Mouse (Mus musculus): Measurements from ENCODE around the gene Fbxw21. TPM values are rescaled to one million over a fixed set of nuclear protein-coding genes. Genes with fewer than 3 reads are reported as not detected.
"Not testable (repeated sequence)": the region's sequence is repeated elsewhere in the genome, so short reads cannot be mapped to it uniquely, and the experiment has no call there.

The Fbxw21 gene
- not detected in 2 replicates for polyA plus RNA-seq (2014; fragmentation: Nextera tagmentation; extraction: Ambion mirVana)

DNA sequence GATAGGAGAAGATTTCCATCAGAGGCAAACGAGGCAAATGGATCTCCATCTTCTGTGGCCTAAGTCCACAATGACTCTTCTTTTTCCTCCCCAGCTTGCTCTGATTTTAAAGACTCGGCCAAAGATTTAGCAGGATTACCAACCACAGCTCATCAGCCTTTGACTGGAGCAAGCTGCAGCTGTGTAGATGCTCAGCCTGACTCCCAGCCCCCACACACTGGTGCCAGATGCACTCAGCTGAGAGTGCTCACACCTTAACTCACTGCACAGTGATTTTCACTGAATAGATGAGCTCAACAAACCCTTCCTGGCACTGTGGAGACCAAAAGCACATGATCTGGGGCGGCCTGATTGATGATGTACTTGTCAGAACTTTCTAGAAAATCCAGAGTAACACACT lies at the start of gene Fbxw21:
TSS of gene Fbxw21 (minus strand) at position 101 of the 400 bp plus-strand sequence.
- WGBS, result 59% methylated on average over 3 of the region's 3 CpGs
- Histone ChIP-seq H3K9ac (ENCODE audit: low read length) (no peak within 1 kb of the TSS), H3K27me3 (ENCODE audit: control insufficient read depth, insufficient read depth, low read length) (no peaks in the 10 kb centered on the region), H3K9me3 (ENCODE audit: control insufficient read depth, low read length) (no peaks in the 10 kb centered on the region), H3K4me2 (ENCODE audit: low read length) (no peak within 1 kb of the TSS), H3K27ac (replicated peaks in 1 of 2; ENCODE audit: control insufficient read depth in 1 of 2, insufficient read depth in 1 of 2, low read depth in 2 of 2, low read length in 2 of 2) (no peak within 1 kb of the TSS), H3K4me1 (ENCODE audit: control insufficient read depth in 2 of 2, insufficient read depth in 2 of 2, low read length in 2 of 2) (no peaks in the 10 kb centered on the region), H3K36me3 (ENCODE audit: control insufficient read depth, insufficient read depth, low read length) (no peaks in the 10 kb centered on the region), H3K4me3 (ENCODE audit: control insufficient read depth in 1 of 2, insufficient read depth in 1 of 2, low read depth in 1 of 2, low read length in 2 of 2) (no peak within 1 kb of the TSS)
- no peak for ATAC-seq (ENCODE audit: insufficient number of reproducible peaks, insufficient read depth, low FRiP score, low read depth)

DNA sequence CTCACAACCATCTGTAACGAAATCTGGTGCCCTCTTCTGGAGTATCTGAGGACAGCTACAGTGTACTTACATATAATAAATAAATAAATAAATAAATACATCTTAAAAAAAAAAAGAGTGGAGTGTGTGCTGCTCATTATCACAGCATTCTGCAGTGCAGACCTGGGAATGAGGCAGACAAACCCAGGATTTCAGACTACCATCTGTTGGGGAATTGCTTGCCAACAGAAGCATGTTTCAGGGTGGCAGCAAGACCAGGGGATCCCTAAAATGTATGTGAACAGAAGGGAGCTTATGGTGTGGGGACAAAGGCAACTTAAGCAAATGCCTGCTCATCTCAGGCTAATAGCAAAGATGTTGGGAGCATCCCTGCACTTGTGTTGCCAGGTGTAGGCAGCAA lies 39.5 kb upstream of the Fbxw21 start:
- WGBS, result 75% methylated on average over 1 of the region's 1 CpGs

DNA sequence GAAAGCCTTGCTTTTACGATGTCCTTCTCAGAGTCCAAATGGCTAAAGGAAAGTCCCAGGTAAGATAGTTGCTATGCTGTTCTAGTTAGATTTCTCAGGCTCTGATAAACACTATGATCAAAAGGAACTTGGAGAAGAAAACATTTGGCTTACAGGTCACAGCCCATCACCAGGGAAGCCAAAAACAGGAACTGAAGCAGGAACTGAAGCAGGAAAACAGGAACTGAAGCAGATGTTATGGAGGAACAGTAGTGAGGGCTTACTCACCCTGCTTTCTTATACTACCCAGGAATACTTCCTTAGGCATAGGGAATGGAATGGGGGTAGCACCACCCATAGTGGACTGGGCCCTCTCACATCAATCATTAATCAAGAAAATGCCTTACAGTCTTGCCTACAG lies 38.5 kb upstream of the Fbxw21 start:
- H3K27ac ChIP-seq (replicated peaks in 1 of 2; ENCODE audit: control insufficient read depth in 1 of 2, insufficient read depth in 1 of 2, low read depth in 2 of 2, low read length in 2 of 2), result no peak overlapping the region
- no peaks in the 10 kb centered on the region for H3K27me3 ChIP-seq (ENCODE audit: control insufficient read depth, insufficient read depth, low read length)
- H3K4me1 ChIP-seq (ENCODE audit: control insufficient read depth in 2 of 2, insufficient read depth in 2 of 2, low read length in 2 of 2), result no peaks in the 10 kb centered on the region
- no peaks in the 10 kb centered on the region for H3K36me3 ChIP-seq (ENCODE audit: control insufficient read depth, insufficient read depth, low read length)
- H3K9me3 ChIP-seq (ENCODE audit: control insufficient read depth, low read length), result no peaks in the 10 kb centered on the region
- H3K4me3 ChIP-seq (ENCODE audit: control insufficient read depth in 1 of 2, insufficient read depth in 1 of 2, low read depth in 1 of 2, low read length in 2 of 2), result no peak overlapping the region
- ATAC-seq (ENCODE audit: insufficient number of reproducible peaks, insufficient read depth, low FRiP score, low read depth), result no peak
- WGBS, result 79% methylated on average over 1 of the region's 1 CpGs
- no peak overlapping the region for H3K9ac ChIP-seq (ENCODE audit: low read length)
- no peak overlapping the region for H3K4me2 ChIP-seq (ENCODE audit: low read length)

More for the DNA sequence above, 39.5 kb upstream of the Fbxw21 start:
- not testable (repeated sequence) for ATAC-seq (ENCODE audit: insufficient number of reproducible peaks, insufficient read depth, low FRiP score, low read depth); H3K36me3 ChIP-seq (ENCODE audit: control insufficient read depth, insufficient read depth, low read length); H3K27ac ChIP-seq (replicated peaks in 1 of 2; ENCODE audit: control insufficient read depth in 1 of 2, insufficient read depth in 1 of 2, low read depth in 2 of 2, low read length in 2 of 2); H3K4me3 ChIP-seq (ENCODE audit: control insufficient read depth in 1 of 2, insufficient read depth in 1 of 2, low read depth in 1 of 2, low read length in 2 of 2); H3K9me3 ChIP-seq (ENCODE audit: control insufficient read depth, low read length); H3K27me3 ChIP-seq (ENCODE audit: control insufficient read depth, insufficient read depth, low read length); H3K4me1 ChIP-seq (ENCODE audit: control insufficient read depth in 2 of 2, insufficient read depth in 2 of 2, low read length in 2 of 2); H3K4me2 ChIP-seq (ENCODE audit: low read length); H3K9ac ChIP-seq (ENCODE audit: low read length)

DNA sequence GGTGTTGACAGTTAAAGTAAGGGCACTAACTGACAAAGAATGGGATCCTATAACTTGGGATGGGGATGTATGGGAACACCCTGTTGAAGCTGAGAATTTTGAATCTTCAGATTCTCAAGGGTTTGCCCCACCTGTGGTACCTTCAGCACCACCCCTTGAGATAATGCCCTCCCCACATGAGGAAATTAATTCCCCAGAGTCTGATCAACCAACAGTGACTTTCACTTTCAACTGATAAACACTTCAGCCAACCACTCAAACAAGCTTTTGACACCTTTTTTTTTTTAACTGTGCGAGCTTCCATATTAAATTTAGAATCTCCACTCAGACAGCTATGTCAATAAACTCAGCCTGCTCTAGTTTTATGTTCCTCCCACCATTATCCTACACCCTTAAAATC lies 37.5 kb upstream of the Fbxw21 start:
- Histone ChIP-seq H3K36me3 (ENCODE audit: control insufficient read depth, insufficient read depth, low read length) (no peaks in the 10 kb centered on the region), H3K27me3 (ENCODE audit: control insufficient read depth, insufficient read depth, low read length) (no peaks in the 10 kb centered on the region), H3K9me3 (ENCODE audit: control insufficient read depth, low read length) (no peaks in the 10 kb centered on the region), H3K27ac (replicated peaks in 1 of 2; ENCODE audit: control insufficient read depth in 1 of 2, insufficient read depth in 1 of 2, low read depth in 2 of 2, low read length in 2 of 2) (no peak overlapping the region), H3K4me1 (ENCODE audit: control insufficient read depth in 2 of 2, insufficient read depth in 2 of 2, low read length in 2 of 2) (no peaks in the 10 kb centered on the region), H3K4me2 (ENCODE audit: low read length) (no peak overlapping the region), H3K4me3 (ENCODE audit: control insufficient read depth in 1 of 2, insufficient read depth in 1 of 2, low read depth in 1 of 2, low read length in 2 of 2) (no peak overlapping the region), H3K9ac (ENCODE audit: low read length) (no peak overlapping the region)
- 24% methylated on average over 1 of the region's 1 CpGs for WGBS
- ATAC-seq (ENCODE audit: insufficient number of reproducible peaks, insufficient read depth, low FRiP score, low read depth), result no peak

DNA sequence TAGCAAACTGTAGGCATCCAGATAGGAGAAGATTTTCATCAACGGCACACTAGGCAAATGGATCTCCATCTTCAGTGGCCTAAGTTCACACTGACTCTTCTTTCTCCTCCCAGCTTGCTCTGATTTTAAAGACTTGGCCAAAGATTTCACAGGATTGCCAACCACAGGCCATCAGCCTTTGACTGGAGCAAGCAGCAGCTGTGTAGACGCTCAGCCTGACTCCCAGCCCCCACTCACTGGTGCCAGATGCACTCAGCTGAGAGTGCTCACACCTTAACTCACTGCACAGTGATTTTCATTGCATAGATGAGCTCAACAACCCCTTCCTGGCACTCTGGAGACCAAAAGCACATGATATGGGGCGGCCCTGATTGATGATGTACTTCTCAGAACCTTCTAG lies 34.0 kb upstream of the Fbxw21 start, which contains the start of gene Fbxw13:
TSS of gene Fbxw13 (minus strand) at position 101 of the 400 bp plus-strand sequence.
- H3K9ac ChIP-seq (ENCODE audit: low read length); H3K4me2 ChIP-seq (ENCODE audit: low read length); H3K36me3 ChIP-seq (ENCODE audit: control insufficient read depth, insufficient read depth, low read length); H3K27ac ChIP-seq (replicated peaks in 1 of 2; ENCODE audit: control insufficient read depth in 1 of 2, insufficient read depth in 1 of 2, low read depth in 2 of 2, low read length in 2 of 2); ATAC-seq (ENCODE audit: insufficient number of reproducible peaks, insufficient read depth, low FRiP score, low read depth); H3K4me1 ChIP-seq (ENCODE audit: control insufficient read depth in 2 of 2, insufficient read depth in 2 of 2, low read length in 2 of 2); H3K27me3 ChIP-seq (ENCODE audit: control insufficient read depth, insufficient read depth, low read length); H3K9me3 ChIP-seq (ENCODE audit: control insufficient read depth, low read length); H3K4me3 ChIP-seq (ENCODE audit: control insufficient read depth in 1 of 2, insufficient read depth in 1 of 2, low read depth in 1 of 2, low read length in 2 of 2): not testable (repeated sequence)
- 68% methylated on average over 3 of the region's 3 CpGs for WGBS

DNA sequence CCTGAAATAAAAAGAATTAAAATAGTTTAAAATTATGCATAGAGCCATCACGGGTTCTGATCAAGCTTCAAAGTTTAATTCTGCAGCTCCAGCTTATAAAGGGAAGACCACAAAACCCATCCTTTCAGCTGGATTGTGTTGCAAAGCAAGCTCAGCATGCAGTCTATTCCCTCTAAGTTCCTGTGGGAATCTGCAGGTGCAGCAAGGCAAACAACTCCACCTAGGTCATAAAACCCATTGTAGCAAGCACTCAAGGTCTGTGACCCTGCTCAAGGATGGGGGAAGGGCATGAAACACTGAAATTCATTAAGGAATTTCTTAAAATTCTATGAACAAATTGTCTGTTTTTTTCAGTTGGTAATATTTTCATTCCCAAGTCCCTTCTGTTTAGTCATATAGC lies 15.4 kb upstream of the Fbxw21 start:
- ATAC-seq (ENCODE audit: insufficient number of reproducible peaks, insufficient read depth, low FRiP score, low read depth), result no peak

DNA sequence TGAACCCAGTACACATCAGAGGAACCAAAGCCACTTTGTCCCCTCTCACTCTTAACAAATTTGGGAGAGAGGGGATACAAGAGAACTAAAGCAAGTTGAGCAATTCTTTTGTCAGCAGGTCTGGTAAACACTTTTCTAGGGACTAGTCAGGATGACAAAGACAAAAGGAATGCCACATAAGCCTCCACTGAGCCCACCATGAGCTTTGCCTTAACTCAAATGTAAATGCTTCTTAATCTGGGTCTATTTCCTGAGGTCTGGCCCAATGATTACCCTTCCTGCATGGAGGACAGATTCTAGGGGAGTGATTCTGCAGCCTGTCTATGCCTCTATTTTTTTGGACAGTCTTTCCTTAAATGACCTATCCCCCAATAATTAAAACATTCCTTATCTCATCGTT lies 14.5 kb upstream of the Fbxw21 start:
- no peaks in the 10 kb centered on the region for H3K9me3 ChIP-seq (ENCODE audit: control insufficient read depth, low read length)
- no peak for ATAC-seq (ENCODE audit: insufficient number of reproducible peaks, insufficient read depth, low FRiP score, low read depth)
- no peak overlapping the region for H3K9ac ChIP-seq (ENCODE audit: low read length)
- H3K4me2 ChIP-seq (ENCODE audit: low read length), result no peak overlapping the region
- no peak overlapping the region for H3K4me3 ChIP-seq (ENCODE audit: control insufficient read depth in 1 of 2, insufficient read depth in 1 of 2, low read depth in 1 of 2, low read length in 2 of 2)
- WGBS, result 72% methylated on average over 1 of the region's 1 CpGs
- H3K36me3 ChIP-seq (ENCODE audit: control insufficient read depth, insufficient read depth, low read length), result no peaks in the 10 kb centered on the region
- no peak overlapping the region for H3K27ac ChIP-seq (replicated peaks in 1 of 2; ENCODE audit: control insufficient read depth in 1 of 2, insufficient read depth in 1 of 2, low read depth in 2 of 2, low read length in 2 of 2)
- H3K27me3 ChIP-seq (ENCODE audit: control insufficient read depth, insufficient read depth, low read length), result no peaks in the 10 kb centered on the region
- H3K4me1 ChIP-seq (ENCODE audit: control insufficient read depth in 2 of 2, insufficient read depth in 2 of 2, low read length in 2 of 2), result no peaks in the 10 kb centered on the region

More for the DNA sequence above, 15.4 kb upstream of the Fbxw21 start:
- H3K4me2 ChIP-seq (ENCODE audit: low read length), result no peak overlapping the region
- H3K4me3 ChIP-seq (ENCODE audit: control insufficient read depth in 1 of 2, insufficient read depth in 1 of 2, low read depth in 1 of 2, low read length in 2 of 2), result no peak overlapping the region
- H3K4me1 ChIP-seq (ENCODE audit: control insufficient read depth in 2 of 2, insufficient read depth in 2 of 2, low read length in 2 of 2), result no peaks in the 10 kb centered on the region
- H3K27ac ChIP-seq (replicated peaks in 1 of 2; ENCODE audit: control insufficient read depth in 1 of 2, insufficient read depth in 1 of 2, low read depth in 2 of 2, low read length in 2 of 2), result no peak overlapping the region
- no peaks in the 10 kb centered on the region for H3K9me3 ChIP-seq (ENCODE audit: control insufficient read depth, low read length)
- no peaks in the 10 kb centered on the region for H3K36me3 ChIP-seq (ENCODE audit: control insufficient read depth, insufficient read depth, low read length)
- H3K9ac ChIP-seq (ENCODE audit: low read length), result no peak overlapping the region
- WGBS, result 67% methylated on average over 1 of the region's 1 CpGs
- no peaks in the 10 kb centered on the region for H3K27me3 ChIP-seq (ENCODE audit: control insufficient read depth, insufficient read depth, low read length)

DNA sequence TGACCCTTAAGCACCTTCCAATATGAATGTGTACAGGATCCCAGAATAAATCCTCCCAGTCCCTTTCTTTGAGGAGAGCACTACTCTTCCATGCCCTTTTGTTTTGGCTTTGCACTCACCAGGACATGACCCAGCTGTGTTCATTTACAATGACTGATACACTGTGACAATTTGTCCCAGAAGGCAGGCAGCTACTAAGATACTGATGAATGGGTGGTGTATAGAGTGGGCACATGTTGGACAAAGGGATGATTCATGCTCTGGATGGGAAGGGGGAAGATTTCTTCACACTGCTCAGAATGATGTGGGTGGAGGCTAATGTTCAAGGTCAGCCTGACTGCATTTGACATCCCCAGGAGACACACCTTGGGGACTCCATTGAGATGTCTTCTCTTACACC lies 5.5 kb upstream of the Fbxw21 start:
- Histone ChIP-seq H3K4me2 (ENCODE audit: low read length) (no peak overlapping the region), H3K9ac (ENCODE audit: low read length) (no peak overlapping the region), H3K9me3 (ENCODE audit: control insufficient read depth, low read length) (no peaks in the 10 kb centered on the region), H3K4me3 (ENCODE audit: control insufficient read depth in 1 of 2, insufficient read depth in 1 of 2, low read depth in 1 of 2, low read length in 2 of 2) (no peak overlapping the region), H3K36me3 (ENCODE audit: control insufficient read depth, insufficient read depth, low read length) (no peaks in the 10 kb centered on the region), H3K4me1 (ENCODE audit: control insufficient read depth in 2 of 2, insufficient read depth in 2 of 2, low read length in 2 of 2) (no peaks in the 10 kb centered on the region), H3K27me3 (ENCODE audit: control insufficient read depth, insufficient read depth, low read length) (no peaks in the 10 kb centered on the region), H3K27ac (replicated peaks in 1 of 2; ENCODE audit: control insufficient read depth in 1 of 2, insufficient read depth in 1 of 2, low read depth in 2 of 2, low read length in 2 of 2) (no peak overlapping the region)
- ATAC-seq (ENCODE audit: insufficient number of reproducible peaks, insufficient read depth, low FRiP score, low read depth), result no peak

Measured in heart, embryonic 14.5 days (tissue).